Mouse (Mus musculus) liver, postnatal 0 days (tissue): ENCODE results near the gene Rgs7. TPM values are rescaled to one million over a fixed set of nuclear protein-coding genes. Genes with fewer than 3 reads are reported as not detected.

ENCODE experiments used
- ATAC-seq: fragments of 200-750 bp; cut with Nextera tagmentation; 2 replicates; pipeline ENCODE4 v1.8.0; 2017; ENCODE audit warnings: mild to moderate bottlenecking, moderate library complexity
- DNase-seq: peaks from one replicate; pipeline ENCODE4 v3.0.0-alpha.2; 2016
- H3K27ac ChIP-seq: fragments of 300-500 bp; sonication (generic); 2 replicates; pipeline ENCODE4 v1.5.1; 2014; ENCODE audit warnings: antibody characterized with exemption, moderate library complexity, mild to moderate bottlenecking, low read depth
- H3K27me3 ChIP-seq: fragments of 300-500 bp; sonication (generic); 2 replicates; pipeline ENCODE4 v1.6.1; 2014; ENCODE audit warnings: low read length, control low read depth, mixed read lengths; ENCODE audit not compliant: insufficient read depth
- H3K36me3 ChIP-seq: fragments of 300-500 bp; sonication (generic); replicated peaks from 2 replicates; pipeline ENCODE4 v1.6.1; 2014; ENCODE audit warnings: mild to moderate bottlenecking, control low read depth, low read length, moderate library complexity, mixed read lengths; ENCODE audit not compliant: insufficient read depth
- H3K4me1 ChIP-seq: fragments of 300-500 bp; sonication (generic); 2 replicates; pipeline ENCODE4 v1.6.1; 2014; ENCODE audit warnings: antibody characterized with exemption, mild to moderate bottlenecking, control low read depth; ENCODE audit not compliant: insufficient read depth
- H3K4me2 ChIP-seq: fragments of 300-500 bp; sonication (generic); 2 replicates; pipeline ENCODE4 v1.6.1; 2014; ENCODE audit warnings: low read depth, mild to moderate bottlenecking, low read length, moderate library complexity, mixed read lengths
- H3K4me3 ChIP-seq: fragments of 300-500 bp; sonication (generic); 2 replicates; pipeline ENCODE4 v1.5.1; 2014; ENCODE audit warnings: low read depth, low read length
- H3K9ac ChIP-seq: fragments of 300-500 bp; sonication (generic); replicated peaks from 2 replicates; pipeline ENCODE4 v1.6.1; 2014; ENCODE audit warnings: mild to moderate bottlenecking, moderate library complexity
- H3K9me3 ChIP-seq: fragments of 300-500 bp; sonication (generic); 2 replicates; pipeline ENCODE4 v1.6.1; 2016; ENCODE audit warnings: mild to moderate bottlenecking, control low read depth, low read length, mixed read lengths
- CTCF ChIP-seq: sonication (generic); IDR thresholded peaks from 2 replicates; pipeline ENCODE4 v1.5.1; 2016; ENCODE audit warnings: antibody characterized with exemption, low read depth
- EP300 ChIP-seq: IDR thresholded peaks from 2 replicates; pipeline ENCODE4 v1.6.1; 2016; ENCODE audit warnings: antibody characterized with exemption, low read depth, mild to moderate bottlenecking
- WGBS: fragments of 180-500 bp; shearing (Covaris S2); extraction: QIAGEN DNeasy Blood & Tissue Kit; methylation state at CpG from one replicate; pipeline ENCODE4 v1.1.7; 2014; ENCODE audit not compliant: insufficient replicate concordance; 5-methylcytosine and 5-hydroxymethylcytosine counted together
- polyA plus RNA-seq: library from polyadenylated mRNA; unstranded; fragments of >200 nt; fragmentation: Nextera tagmentation; extraction: Ambion mirVana; gene quantifications from 2 replicates; pipeline ENCODE4 v1.2.1, GENCODE M21; 2015

Gene Rgs7
- polyA plus RNA-seq: not detected in 2 replicates

DNA sequence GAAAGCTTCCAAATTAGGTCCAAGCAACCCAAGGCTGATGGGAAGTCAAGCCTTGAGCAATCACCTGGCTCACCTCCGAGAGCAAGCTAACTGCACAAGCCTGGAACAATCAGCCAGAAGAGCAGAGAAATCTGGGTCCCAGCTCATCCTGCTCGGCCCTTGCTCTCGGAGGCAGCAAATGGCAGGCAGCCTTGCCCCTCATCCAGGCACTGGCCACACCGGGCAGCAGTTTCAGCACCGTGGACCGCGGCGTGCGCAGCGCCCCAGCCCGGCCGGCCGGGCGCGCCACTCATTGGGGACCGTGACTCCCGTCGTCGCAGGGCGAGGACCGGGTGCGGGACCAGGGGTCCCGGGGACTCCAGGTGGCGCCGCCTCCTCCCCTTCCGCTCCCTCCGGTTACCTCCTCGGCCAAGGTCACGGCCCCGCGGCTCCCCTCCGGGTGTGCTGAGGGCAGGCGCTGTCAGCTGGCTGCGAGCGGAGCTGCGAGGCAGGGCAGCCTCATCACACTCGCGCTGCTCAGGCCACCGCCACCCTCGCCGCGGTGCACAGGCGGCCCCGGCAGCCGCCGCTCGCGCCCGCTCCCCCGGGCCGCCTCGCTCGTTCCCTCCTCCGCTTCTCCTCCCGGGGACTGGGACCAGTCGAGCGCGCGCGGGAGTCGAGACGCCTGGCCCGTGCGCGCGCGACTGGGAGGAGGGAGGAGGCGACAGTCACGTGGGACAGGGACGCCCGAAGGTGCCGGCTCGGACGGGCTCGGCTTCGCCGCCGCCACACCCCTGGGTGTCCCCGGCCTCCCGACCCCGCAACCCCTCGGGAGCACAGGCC lies at the start of gene Rgs7:
Gene Rgs7, minus strand, starts transcription at position 640 of the 822 bp plus-strand sequence.
- Histone ChIP-seq H3K27ac (no peak within 1 kb of the TSS), H3K4me2 (peak within 1 kb of the TSS; percentile 84), H3K36me3 (no peaks in the 10 kb centered on the region), H3K4me1 (no peaks in the 10 kb centered on the region), H3K9ac (no peak within 1 kb of the TSS), H3K4me3 (peak within 1 kb of the TSS; percentile 53), H3K9me3 (no peaks in the 10 kb centered on the region), H3K27me3 (peaks cover 20% of the 10 kb centered on the region)
- ATAC-seq (peak; percentile 68), DNase-seq (peak; percentile 50)
- TF ChIP-seq CTCF (no peak), EP300 (no peak)
- WGBS: 3% methylated on average over 64 of the region's 82 CpGs

DNA sequence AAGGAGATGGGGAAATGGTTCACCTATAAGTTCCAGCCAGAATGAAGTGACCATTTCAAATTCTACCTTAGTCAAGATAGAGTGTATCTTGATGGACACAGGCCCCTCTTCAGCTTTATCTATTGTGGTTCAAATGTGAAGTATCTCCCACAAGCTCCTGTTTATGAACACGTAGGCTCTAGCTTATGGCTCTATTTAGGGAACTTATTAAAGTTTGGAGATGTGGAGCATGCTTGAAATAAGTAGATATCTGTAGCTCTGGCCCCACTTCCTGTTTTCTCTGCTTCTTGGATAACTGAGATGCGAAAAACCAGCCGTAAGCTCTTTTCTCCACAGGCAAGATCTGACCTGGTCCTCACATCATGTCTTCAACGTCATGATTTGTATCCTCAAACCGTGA lies 48.4 kb upstream of the Rgs7 start:
- no peak for DNase-seq
- H3K4me1 ChIP-seq: no peaks in the 10 kb centered on the region
- H3K36me3 ChIP-seq: no peaks in the 10 kb centered on the region
- H3K9ac ChIP-seq: no peak overlapping the region
- H3K9me3 ChIP-seq: 0 out of 2 replicates have a peak, but pooled peaks cover 2% of the 10 kb centered on the region
- no peak overlapping the region for H3K4me2 ChIP-seq
- no peaks in the 10 kb centered on the region for H3K27me3 ChIP-seq
- TF ChIP-seq EP300 (no peak), CTCF (no peak)
- whole genome bisulfite sequencing: 69% methylated on average over 5 of the region's 5 CpGs
- no peak for ATAC-seq
- H3K27ac ChIP-seq: no peak overlapping the region
- H3K4me3 ChIP-seq: no peak overlapping the region

DNA sequence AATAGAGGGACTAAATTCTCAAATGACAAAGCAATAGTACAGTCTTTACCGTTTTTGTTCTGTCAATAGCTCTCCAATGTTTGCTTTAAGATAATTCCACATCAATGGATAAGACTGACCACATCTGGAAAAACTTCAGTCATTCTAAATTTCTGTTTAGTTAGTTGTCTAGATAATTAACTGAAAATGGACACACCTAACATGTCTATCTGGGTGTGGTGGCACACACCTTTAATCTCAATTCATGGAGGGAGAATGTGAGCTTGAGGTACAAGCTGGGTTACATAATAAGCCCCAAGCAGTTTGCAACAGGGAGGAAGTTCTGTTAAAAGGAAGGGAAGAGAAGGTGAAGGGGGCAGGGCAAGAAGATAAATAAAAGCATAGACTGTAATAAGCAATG lies 45.0 kb upstream of the Rgs7 start:
- TF ChIP-seq EP300 (no peak), CTCF (no peak)
- no peak overlapping the region for H3K27ac ChIP-seq
- no peaks in the 10 kb centered on the region for H3K36me3 ChIP-seq
- H3K4me1 ChIP-seq: no peaks in the 10 kb centered on the region
- H3K9ac ChIP-seq: no peak overlapping the region
- 36% methylated on average over 1 of the region's 1 CpGs for WGBS
- no peak for ATAC-seq
- H3K9me3 ChIP-seq: no peaks in the 10 kb centered on the region
- H3K4me2 ChIP-seq: no peak overlapping the region
- no peak overlapping the region for H3K4me3 ChIP-seq
- no peaks in the 10 kb centered on the region for H3K27me3 ChIP-seq
- DNase-seq: no peak

DNA sequence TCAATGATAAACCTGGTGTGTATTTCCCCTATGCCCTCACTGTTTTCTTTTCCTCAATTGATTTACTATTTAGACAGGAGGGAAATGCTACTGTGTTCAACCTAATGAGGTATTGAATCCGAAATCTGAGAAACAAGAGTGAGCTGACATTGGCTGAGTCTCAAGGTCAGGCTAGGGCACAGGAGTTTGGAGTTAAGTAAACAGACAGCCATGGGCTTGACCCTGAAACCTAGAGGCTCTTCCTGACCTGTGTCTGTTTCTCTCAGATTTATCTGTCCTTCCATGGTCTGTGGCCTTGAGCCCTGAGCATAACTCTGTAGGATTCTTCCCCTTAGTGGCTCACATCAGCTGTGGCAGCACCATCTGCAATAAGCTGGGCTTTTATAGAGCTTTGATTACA lies 37.6 kb upstream of the Rgs7 start:
- H3K9me3 ChIP-seq: no peaks in the 10 kb centered on the region
- H3K36me3 ChIP-seq: no peaks in the 10 kb centered on the region
- WGBS: 54% methylated on average over 1 of the region's 1 CpGs
- no peak overlapping the region for H3K4me2 ChIP-seq
- no peaks in the 10 kb centered on the region for H3K27me3 ChIP-seq
- H3K27ac ChIP-seq: no peak overlapping the region
- TF ChIP-seq CTCF (no peak), EP300 (no peak)
- H3K4me1 ChIP-seq: no peaks in the 10 kb centered on the region
- DNase-seq (no peak), ATAC-seq (peak; percentile 43; the same call in 1 of the 2 replicates)
- H3K4me3 ChIP-seq: no peak overlapping the region
- H3K9ac ChIP-seq: no peak overlapping the region

GRCm38 (mm10) chr1:175524626-175525294 lies 32.5 kb upstream of the Rgs7 start:
- no peaks in the 10 kb centered on the region for H3K27me3 ChIP-seq
- 60% methylated on average over 3 of the region's 3 CpGs for WGBS
- H3K9me3 ChIP-seq: no peaks in the 10 kb centered on the region
- H3K4me1 ChIP-seq: no peaks in the 10 kb centered on the region
- H3K27ac ChIP-seq: no peak overlapping the region
- no peak overlapping the region for H3K4me3 ChIP-seq
- H3K4me2 ChIP-seq: no peak overlapping the region
- H3K9ac ChIP-seq: no peak overlapping the region
- TF ChIP-seq EP300 (no peak), CTCF (no peak)
- no peaks in the 10 kb centered on the region for H3K36me3 ChIP-seq
- ATAC-seq (no peak), DNase-seq (no peak)

DNA sequence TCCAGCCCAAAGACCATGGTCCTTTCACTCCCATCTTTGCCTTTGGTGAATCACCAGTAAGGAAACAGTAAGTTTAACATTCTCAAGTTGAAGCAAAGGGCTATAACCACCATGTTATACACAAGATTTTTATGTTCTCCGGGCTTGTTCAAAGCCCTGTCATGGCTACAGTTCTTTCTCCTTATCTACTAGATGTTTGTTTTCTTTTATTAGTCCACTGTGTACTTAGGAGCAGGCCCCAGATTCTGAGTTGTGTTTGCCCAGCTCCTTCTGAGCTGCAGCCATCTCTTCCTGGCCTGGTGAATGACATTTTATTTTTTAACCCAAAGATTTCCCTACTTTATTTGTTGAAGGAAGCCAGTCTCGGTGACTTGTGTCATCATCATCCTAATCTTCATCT lies 31.3 kb upstream of the Rgs7 start:
- 52% methylated on average over 2 of the region's 2 CpGs for WGBS
- H3K4me2 ChIP-seq: no peak overlapping the region

More for the DNA sequence above, 31.3 kb upstream of the Rgs7 start:
- Histone ChIP-seq H3K9ac (no peak overlapping the region), H3K4me3 (no peak overlapping the region), H3K4me1 (no peaks in the 10 kb centered on the region), H3K36me3 (no peaks in the 10 kb centered on the region), H3K27me3 (no peaks in the 10 kb centered on the region), H3K9me3 (no peaks in the 10 kb centered on the region), H3K27ac (no peak overlapping the region)
- no peak for DNase-seq
- no peak for ATAC-seq
- TF ChIP-seq CTCF: no peak
- TF ChIP-seq EP300: no peak
